Mouse (Mus musculus) urinary bladder, postnatal 10 days (tissue): ENCODE results near the gene Tmem8.
"Not testable (repeated sequence)": the region's sequence is repeated elsewhere in the genome, so short reads cannot be mapped to it uniquely, and the experiment has no call there.

Experiments used
- DNase-seq: peaks from one replicate; pipeline ENCODE4 v3.0.0; 2022; ENCODE audit warnings: low spot score

Gene Tmem8

GRCm38 (mm10) chr17:26111722-26112121 lies 1.4 kb upstream of the Tmem8 start:
- DNase-seq = no peak

DNA sequence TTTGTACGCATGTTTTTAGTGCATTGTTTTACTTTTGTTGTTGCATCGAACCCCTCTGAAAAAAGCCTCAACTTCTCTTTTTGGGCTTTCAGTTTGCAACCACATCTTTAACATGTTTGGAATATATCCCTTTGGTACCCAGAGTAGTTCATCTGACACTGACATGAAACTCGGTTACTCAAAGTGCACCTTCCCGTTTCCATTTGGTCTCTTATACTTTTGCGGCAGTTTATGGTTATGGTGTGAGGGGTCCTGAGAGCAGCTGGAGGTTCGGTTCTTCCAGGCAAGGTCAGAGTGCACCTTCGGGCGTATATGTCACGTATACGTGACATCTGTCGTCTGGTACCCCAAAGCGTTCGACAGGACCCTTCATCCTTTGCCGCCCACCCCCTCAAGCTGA lies 348 bp upstream of the Tmem8 start:
- no peak for DNase-seq

- DNase-seq = no peak
Measured at GRCm38 (mm10) chr17:26114061-26114460, 962 bp downstream of the Tmem8 start.

- DNase-seq = not testable (repeated sequence)
Measured at GRCm38 (mm10) chr17:26114461-26114860, 1.4 kb downstream of the Tmem8 start.

DNA sequence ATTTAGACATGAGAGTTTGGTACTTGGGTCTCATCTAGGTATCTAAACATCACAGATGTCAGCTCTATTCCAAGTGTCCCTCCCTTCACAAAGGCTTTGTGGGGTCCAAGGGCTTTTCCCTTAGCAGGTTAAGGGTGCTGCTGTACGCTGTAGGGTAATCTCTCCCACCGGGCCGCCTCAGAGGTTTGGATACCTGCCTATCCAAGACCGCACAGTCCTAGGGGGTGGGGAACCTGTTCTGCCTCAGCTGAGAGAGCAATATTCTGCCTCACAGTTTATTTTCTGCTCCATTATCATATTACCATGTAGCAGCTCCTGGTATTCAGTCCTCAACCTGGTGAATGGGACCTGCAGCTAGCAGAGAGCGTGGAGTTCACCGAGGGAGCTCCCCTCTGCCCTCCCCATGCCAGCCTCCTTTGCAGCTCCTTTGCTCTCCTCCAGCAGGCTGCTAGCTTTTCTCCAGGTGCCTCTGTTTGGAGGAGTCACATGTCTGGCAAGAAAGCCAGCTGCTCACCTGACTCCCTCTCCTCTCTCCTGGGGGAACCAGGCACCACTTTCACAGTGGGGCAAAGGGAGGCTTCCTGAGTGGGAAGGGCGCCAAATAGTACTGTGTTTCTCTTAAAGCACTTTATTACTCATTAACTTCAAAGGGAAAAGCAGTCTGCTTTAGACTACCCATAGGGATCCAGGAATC lies 2.3 kb downstream of the Tmem8 start:
- no peak for DNase-seq

- no peak for DNase-seq
Measured at GRCm38 (mm10) chr17:26115956-26116487, 2.9 kb downstream of the Tmem8 start.

DNA sequence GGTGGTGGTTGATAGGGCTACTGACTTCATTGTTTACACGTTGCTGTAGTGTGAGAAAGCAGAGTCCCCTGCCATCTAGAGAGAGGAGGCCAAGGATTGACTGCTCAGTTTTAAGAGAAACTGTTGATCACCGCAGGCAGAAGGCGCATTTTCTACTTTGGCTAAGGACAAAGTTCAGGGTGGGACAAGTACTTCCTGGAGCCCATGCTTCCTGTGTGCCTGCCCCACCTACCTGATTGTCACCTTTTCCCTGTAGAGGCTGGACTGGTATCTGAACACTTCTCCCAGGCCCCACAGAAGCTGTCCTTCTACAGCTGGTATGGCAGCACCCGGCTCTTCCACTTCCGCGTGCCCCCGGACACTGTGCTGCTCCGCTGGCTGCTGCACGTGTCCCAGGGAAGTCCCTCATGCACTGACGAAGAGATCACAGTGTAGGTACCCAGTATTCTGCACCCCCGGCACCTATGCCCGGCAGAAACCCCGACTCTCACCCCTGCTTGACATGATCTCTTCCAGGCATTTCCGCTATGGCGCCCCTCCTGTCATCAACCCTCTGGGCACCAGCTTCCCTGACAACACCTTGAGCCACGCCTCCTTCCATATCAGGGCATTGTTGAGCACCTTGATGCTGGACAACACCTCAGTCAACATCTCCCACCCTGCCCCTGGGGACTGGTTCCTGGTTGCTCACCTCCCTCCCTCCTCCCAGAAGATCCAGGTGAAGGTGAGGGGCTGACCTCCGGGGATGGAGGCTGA lies 3.6 kb downstream of the Tmem8 start:
- no peak for DNase-seq

GRCm38 (mm10) chr17:26119766-26120710 lies 6.9 kb downstream of the Tmem8 start:
- DNase-seq = no peak

DNA sequence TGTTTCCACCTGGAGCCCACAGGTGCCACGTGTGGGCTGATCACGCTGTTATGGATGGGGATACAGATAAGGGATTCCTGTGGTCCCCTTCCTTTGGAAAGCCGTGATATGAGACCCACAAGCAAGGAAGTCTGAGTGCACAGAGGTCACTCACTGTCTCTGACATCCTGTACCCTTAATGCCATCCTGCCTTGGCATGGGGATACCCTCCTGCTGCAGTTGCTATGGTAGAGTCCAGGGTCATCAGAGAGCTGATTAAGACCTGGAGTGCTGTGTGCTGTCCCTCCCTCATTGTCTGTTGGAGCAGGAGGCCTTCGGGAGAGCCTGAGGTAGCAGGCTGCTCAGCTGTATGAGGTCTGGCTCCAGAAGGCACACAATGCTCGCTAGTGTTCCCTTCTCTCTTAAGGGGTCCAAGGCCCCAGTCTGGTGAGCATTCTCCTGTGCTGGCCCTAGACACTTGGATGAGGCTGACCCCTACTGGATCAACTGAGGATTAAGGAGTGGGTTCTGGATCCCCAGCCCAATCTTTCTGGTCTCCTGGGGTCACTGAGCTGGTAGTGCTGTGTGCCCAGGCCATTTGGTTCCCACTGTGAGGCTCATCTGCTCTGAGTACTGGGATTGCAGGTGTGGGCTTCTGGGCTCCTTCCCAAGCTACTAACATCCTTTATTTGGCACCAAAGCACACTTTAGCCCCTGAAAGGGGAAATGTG lies 9.5 kb downstream of the Tmem8 start:
- DNase-seq = no peak

DNA sequence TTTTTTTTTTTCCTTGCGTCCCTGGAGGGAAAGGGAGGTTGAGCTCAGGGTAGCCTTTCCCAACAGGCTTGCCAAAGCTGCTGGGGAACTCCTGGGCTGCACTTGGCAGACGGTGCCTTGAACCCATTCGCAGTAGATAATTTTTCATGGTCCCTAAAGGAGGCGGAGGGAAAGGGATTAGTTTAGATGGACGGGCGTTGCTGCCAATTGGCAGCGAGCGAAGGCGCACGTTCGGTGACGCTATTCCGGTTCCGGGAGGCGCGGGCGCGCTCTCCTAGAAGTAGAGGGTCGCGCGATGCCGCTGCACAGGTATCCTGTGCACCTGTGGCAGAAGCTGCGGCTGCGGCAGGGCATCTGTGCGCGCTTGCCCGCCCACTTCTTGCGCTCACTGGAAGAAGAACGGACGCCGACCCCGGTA lies 10.2 kb downstream of the Tmem8 start, which contains the start of gene Mrpl28:
Mrpl28 (plus strand) TSS at position 234 of the 418 bp plus-strand sequence.
- DNase-seq = peak; percentile 72

DNA sequence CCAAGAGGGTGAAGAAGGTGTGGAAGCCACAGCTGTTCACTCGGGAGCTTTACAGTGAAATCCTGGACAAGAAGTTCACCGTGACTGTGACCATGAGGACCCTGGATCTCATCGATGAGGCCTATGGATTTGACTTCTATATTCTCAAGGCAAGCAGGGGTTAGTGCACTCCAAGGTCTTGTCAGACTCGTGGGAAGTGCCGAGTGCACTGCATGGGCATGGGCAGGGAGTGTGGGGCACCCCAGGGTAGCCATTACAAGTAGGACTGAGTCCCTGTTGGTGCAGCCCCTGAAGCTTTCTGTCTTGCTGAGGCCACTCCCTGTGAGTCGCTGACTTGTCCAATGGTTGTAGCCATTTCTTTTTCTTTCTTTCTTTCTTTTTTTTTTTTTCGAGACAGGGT lies 11.5 kb downstream of the Tmem8 start:
- DNase-seq = no peak

DNA sequence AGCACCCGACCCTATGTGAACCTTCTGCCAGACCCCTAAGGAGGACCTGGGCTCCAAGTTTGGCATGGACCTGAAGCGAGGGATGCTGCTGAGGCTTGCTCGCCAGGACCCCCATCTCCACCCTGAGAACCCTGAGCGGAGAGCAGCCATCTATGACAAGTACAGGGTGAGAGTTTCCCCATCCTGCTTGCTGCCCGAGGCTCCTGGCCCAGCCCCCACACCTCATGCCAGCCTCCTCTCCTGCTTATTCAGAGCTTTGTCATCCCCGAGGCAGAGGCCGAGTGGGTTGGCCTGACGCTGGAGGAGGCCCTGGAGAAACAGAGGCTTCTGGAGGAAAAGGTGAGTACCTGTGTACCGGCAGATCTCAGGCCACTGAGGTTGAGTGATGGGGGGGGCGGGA lies 12.1 kb downstream of the Tmem8 start:
- DNase-seq = no peak

DNA sequence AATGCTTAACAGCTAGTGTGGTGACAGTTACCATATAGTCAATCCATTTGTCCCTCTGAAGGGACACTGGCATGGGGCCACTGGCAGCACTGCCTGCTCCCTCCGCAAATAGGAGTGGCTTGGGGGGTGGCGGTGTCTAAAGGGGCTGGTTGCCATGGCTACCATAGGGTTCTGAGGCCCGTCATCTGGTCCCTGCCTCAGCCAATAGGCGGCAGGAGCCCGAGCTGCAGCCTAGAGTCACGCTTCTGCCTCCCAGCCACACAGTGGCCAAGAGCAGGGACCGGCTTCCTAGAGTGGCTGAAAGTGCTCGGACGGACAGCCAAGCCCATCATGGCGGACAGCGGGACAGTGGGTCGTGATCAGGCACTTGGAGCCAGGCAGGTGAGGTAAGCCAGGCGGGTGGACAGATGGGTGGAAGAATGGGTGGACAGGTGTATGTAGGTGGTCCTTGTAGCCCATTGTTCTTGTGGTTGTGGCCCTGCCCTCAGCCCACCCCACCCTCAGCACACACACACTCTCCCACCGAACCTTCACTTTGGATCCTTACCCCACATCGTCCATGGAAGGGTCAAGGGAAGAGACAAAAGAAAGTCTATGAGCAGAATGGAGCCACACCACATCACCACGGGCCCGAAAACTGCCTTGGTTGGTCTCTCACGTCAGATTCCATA lies 18.1 kb downstream of the Tmem8 start:
- DNase-seq = no peak

DNA sequence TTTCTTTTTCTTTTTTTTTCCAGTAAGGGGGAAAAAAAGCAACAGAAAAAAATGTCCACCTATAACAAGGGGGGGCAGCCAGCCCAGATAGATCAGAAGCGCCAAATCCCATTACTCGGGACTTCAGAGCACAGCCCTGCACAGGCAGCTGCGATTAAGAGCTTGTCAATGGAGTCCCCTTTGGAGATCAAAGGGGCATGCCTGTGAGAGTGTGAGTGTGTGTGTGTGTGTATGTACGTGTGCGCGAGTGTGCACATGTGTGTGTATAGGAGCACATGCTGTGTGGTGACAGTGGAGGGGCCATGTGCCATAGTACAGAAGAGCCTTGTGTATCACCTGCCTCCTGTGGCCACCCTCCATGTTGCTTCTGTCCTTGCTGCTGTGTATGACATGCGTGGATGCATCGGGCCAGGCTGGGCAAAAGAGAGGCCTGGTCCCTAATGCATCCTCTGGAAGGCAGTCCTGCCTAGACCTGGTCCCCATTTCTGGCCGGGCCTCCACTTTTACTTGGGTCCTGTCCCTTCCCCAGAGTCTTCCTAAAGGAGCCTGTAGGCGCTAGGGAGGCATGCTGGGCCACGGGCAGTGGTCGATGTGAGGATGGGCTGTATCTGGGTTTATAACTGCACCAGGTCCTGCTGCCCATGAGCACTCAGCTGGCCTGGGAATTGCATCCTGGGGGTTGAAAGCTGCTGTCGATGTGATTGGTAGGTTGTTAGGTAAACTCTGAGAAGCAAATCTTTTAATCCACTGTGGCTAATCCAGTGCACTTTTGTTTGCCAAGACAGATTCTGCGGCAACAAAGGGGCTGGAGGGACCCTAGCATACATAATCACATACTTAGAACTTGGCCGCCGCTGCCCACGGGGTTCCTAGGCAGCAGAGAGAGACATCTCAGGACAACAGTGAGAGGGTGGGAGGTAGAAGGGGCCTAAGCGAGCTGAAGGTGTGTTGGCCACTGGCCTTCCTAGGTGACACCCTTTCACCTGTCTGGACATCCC lies 19.1 kb downstream of the Tmem8 start:
- DNase-seq = no peak

- DNase-seq = no peak
Measured at GRCm38 (mm10) chr17:26137106-26137750, 24.1 kb downstream of the Tmem8 start.

GRCm38 (mm10) chr17:26137751-26138130 lies 24.6 kb downstream of the Tmem8 start:
- DNase-seq = no peak

GRCm38 (mm10) chr17:26138239-26138836 lies 25.2 kb downstream of the Tmem8 start, which contains the start of gene Axin1:
Gene Axin1, plus strand, starts transcription at chr17:26138688.
- peak; percentile 74 for DNase-seq

DNA sequence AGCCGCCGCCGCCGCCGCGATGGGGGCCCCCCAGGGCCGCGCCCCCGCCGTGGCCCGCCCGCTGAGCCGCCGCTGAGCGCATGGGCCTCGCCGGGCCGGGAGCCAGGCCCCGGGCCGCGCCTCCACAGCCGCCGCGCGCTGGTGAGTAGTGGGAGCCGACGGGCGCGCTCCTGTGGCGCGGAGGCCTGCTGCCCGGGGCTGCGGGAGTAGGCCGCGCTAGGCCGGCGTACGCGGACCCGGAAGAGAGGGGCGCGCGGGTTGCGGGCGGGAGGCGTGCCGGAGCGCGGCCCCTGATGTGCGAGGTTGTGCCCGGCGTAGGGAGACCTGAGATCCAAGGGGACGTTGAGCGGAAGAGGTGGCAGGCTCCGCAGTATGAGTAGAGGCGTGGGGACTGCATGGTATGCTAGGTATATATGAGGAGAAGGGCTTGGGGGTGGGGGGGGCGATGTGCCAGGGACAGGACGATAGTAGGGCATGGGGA lies 25.8 kb downstream of the Tmem8 start:
- DNase-seq = no peak
